Mouse (Mus musculus) fibroblast of lung, adult 2 months (primary cell): ENCODE measurements around the gene Sst.
"Not testable (repeated sequence)": the region's sequence is repeated elsewhere in the genome, so short reads cannot be mapped to it uniquely, and the experiment has no call there.

Experiments
- DNase-seq: peaks from one replicate; pipeline ENCODE4 v3.0.0-alpha.2; 2011; ENCODE audit warnings: low read depth

Sst gene

GRCm38 (mm10) chr16:23890636-23891035 lies at the start of gene Sst:
Gene Sst (minus strand): TSS chr16:23890958.
- DNase-seq: no peak

- DNase-seq: no peak
These were observed 43.6 kb upstream of the Sst start for GRCm38 (mm10) chr16:23934397-23934796.

DNA sequence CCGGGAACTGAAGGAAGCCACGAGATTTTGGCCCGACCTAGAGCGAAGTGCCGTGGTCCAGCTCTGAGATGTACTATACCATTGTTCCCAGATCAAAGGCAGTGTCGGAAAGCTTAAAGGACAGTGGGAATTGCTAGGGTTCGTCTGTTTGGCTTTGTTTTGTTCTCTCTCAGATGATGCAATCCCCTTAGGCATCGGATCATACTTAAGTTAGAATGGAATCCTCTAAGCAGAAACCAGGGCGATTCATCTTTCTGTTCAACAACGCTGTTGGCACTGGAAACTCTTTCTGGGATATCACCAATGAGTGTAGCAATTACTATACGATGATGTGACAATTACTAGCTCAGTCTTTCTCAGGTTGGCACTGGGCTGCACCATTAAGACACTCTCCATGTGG lies 41.5 kb upstream of the Sst start, which contains the start of gene Rtp2:
Rtp2 (minus strand) TSS at position 101 of the 400 bp plus-strand sequence.
- no peak for DNase-seq

- no peak for DNase-seq
These were observed 40.5 kb upstream of the Sst start for GRCm38 (mm10) chr16:23931275-23931674.

DNA sequence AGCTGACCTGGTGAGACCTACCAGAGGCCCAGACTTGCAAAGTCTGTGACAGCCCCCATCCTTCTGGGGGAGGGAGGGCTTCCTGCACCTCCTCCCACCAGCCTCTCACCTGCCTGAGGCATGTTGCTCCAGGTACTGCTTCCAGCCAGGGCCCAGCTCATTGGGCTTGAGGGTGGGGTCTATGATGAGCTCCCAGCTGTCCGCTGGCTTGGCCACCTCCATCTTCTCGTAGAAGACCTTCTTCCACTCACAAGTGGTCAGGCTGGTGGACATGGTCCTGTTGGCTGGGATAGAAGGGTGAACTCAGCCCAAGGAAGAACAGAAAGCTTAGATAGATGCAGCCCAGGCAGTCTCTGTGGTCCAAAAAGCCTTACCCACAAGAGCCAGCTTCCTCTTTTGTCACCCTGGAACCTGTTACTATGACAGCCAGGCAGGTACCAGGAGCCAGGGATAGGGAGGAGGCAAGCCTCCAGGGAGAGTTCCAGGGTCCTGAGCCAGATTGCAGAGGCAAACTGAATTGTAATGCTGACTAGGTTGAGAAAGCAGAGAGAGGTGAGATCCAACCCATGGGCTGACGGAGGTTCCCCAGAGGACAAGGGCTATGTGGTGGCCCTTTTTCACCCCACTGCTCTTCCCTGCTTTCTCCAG lies 39.8 kb upstream of the Sst start:
- no peak for DNase-seq

- DNase-seq: no peak
These were observed 36.8 kb upstream of the Sst start for GRCm38 (mm10) chr16:23927301-23928114.

DNA sequence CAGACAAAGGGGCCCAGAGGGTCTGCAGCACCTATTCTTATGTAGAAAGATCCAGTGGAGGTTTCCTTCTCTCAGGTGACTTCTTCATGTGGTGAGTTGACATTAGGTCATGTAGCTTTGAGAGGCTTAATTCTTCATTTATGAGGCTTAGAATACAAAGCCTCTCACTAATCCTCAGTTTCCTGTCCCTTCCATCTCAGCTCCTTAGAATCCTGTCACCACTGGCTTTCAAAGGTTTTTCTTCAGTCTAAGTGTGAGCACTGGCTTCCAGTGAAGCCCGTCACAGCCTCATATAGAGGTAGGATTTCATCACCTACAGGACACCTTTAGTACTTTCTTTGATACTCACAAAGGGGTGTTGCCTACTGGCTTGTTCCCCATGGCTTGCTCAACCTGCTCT lies 32.1 kb upstream of the Sst start:
- DNase-seq: no peak

DNA sequence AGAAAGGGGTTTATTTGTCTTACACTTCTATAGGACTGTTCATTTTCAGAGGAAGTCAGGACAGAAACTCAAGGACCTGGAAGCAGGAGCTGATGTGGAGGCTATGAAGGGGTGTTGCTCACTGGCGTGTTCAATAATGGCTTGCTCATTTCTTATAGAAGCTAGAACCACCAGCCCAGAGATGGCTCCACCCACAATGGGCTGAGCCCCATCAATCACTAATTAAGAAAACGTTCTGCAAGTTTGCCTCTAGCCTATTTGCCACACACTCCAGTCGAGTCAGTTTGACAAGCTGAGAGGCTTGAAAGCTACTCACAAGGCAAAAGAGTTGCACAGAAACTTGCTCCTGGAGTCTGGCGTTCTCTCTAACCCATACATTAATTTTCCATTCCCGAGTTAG lies 30.9 kb upstream of the Sst start:
- DNase-seq: no peak

GRCm38 (mm10) chr16:23919418-23919817 lies 28.7 kb upstream of the Sst start:
- no peak for DNase-seq

GRCm38 (mm10) chr16:23913401-23913800 lies 22.6 kb upstream of the Sst start:
- DNase-seq: no peak

GRCm38 (mm10) chr16:23912741-23913140 lies 22.0 kb upstream of the Sst start:
- DNase-seq: no peak

DNA sequence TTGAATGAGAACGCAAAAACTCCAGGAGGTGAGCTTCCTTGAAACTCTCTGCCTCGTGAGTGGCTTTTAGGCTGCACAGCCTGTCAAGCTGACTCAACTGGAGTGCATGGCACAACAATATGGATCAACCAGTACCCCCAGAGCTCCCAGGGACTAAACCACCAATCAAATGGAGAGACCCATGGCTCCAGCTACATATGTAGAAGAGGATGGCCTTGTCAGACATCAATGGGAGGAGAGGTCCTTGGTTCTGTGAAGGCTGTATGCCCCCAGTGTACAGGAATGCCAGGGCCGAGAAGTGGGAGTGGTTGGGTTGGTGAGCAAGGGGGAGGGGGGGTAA lies 18.2 kb upstream of the Sst start:
- DNase-seq: not testable (repeated sequence)

GRCm38 (mm10) chr16:23908076-23909014 lies 17.6 kb upstream of the Sst start:
- DNase-seq: not testable (repeated sequence)

DNA sequence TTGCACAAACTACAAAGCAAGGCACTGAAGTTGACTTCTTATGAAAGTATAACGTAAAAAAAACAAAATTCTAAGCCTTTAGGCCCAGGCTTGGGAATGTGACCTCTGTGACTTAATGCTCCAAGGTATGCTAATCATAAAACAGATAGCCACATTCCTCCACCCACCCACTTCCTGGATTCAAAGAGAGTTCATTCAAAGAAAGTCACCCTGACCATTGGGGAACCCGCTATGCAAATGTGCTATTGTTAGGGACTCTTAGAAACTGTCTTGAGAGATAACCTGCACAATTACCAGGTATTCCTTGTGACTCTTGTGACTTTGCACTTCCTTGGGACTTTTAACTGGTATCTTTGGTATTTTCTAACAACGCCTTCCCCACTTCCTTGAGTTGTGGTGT lies 15.8 kb upstream of the Sst start:
- not testable (repeated sequence) for DNase-seq

GRCm38 (mm10) chr16:23901411-23901810 lies 10.7 kb upstream of the Sst start:
- no peak for DNase-seq

- no peak for DNase-seq
These were observed 9.3 kb upstream of the Sst start for GRCm38 (mm10) chr16:23900061-23900460.

DNA sequence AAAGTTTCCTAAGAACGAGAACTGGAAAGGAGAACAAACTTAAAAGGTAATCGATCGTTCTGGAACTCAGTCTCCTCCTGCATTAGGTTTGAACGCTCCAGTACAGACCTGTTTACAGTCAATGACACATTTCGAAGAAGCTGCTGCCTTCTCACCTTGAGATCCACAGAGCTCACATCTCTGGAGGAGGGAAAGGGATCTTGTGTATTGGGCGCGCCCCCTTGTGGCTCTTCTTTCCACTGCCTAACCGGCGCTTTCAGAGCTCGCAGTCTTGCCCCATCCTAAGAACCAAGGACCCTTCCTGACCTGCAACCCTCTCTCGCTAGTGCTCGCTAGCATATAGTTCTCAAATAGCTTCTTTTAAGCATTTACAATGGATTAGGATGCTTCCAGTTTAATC lies 8.1 kb upstream of the Sst start:
- DNase-seq: peak; percentile 34

GRCm38 (mm10) chr16:23897984-23898586 lies 7.3 kb upstream of the Sst start:
- peak; percentile 65 for DNase-seq

DNA sequence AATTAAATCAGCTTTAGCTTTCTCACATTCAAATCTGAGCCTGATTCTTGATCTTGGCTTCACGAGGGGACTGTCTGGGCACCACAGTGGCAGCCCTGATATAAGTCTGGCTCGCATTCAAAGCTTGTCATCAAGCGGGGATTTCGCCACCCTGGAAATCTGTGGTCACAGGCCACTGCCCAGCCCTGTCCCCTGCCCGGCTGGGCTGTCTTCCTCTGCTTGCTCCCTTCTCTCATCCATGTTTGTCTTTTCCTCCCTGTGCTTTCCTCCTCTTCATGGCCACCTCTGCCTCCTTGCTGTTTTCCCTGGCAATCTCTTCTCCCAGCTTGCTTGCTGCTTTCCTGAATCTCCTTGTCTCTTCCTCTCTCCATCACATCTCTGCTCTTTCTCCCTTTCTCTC lies 6.7 kb upstream of the Sst start:
- DNase-seq: peak; percentile 15

DNA sequence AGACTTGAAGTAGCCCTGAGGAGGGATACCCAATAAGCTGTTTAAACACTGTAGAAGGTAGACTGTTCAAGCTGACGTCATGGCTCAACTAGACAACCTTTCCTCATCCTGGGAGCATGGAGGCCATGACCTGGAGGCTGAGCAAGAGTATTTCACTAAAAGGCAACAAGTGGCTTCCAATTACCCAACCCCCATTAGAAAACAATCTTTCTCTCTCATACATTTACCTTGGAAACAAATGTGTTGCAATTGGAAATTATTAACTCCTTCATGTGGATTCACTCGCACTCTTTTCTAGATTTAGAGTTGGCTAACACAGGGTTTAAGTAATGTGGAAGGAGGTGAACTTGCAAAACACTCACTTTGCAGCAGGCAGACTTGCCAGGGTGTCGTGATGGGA lies 4.4 kb upstream of the Sst start:
- no peak for DNase-seq

GRCm38 (mm10) chr16:23890151-23890550 lies 607 bp downstream of the Sst start:
- DNase-seq: no peak

- DNase-seq: no peak
These were observed 2.7 kb downstream of the Sst start for GRCm38 (mm10) chr16:23887910-23888579.
